Mouse (Mus musculus) neutrophil, adult 59 days (primary cell): ENCODE data around the gene Ltbp1. TPM values are rescaled to one million over a fixed set of nuclear protein-coding genes. Genes with fewer than 3 reads are reported as not detected.

ENCODE experiments used
- total RNA-seq, 2 experiments: library from RNA; stranded (reverse); gene quantifications; 1 replicate in 1 of 2; 2 replicates in 1 of 2; pipeline ENCODE4 v1.2.4; 2023

Ltbp1 gene
- total RNA-seq, result 1 to 10 TPM; 3.0 TPM

GRCm38 (mm10) chr17:75005281-75005684 lies at the start of gene Ltbp1:
Ltbp1 (plus strand) TSS chr17:75005568.

DNA sequence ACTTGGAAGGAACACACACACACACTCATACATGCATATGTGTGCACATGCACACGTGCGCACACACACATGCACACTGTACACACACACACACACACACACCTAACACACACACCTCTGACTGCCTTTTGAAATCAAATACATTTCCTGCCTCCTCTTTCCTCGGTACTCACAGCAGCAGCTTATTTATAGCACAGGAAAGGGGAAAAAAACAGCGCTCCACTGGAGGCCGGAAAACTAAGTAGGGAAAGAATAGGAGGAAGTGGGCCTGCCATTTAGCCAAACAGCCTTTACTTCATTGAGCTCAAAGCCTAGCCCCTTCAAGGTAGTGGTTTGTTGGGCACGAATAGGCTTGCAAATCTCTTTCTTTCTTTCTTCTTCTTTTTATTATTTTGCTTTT lies 430.2 kb downstream of the Ltbp1 start, which contains the start of gene Rasgrp3:
Gene Rasgrp3, plus strand, starts transcription at position 298 of the 400 bp plus-strand sequence.

